Mouse (Mus musculus): ENCODE results near the gene Ttll1. TPM values are rescaled to one million over a fixed set of nuclear protein-coding genes. Genes with fewer than 3 reads are reported as not detected.

Gene Ttll1
- total RNA-seq, 1 experiment = 7.2 TPM

DNA sequence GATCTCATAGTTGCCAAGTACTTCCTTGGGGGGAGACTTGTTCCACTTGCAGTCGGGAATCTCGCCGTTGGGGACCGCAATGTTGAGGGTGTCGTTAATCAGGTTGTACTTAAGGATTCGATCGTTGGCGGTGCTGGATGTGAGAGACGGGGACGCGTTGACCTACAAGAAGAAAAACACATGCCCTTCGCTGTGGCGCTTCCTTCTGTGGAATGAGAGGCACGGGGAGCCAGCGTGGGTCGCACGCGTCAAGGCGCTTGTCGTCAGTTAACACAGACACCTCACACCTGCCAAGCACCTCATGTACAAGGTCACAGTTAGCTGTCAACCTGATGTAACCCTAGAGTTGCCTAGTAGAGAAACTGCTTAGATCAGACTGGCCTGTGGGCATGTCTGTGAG, 21.2 kb downstream of the Ttll1 start:
- H3K4me1 ChIP-seq (ENCODE audit: control insufficient read depth in 2 of 2, insufficient read depth in 2 of 2, low read length in 2 of 2, poor library complexity in 1 of 2) = peaks cover 0 to 7% of the 10 kb centered on the region in 2 experiments; a peak in 1 of 4 replicates
- peak overlapping the region; percentile 13 to 45; a peak in 3 of 4 replicates for H3K4me3 ChIP-seq (ENCODE audit: insufficient read depth in 1 of 2, low read depth in 1 of 2, low read length in 2 of 2, poor library complexity in 1 of 2, severe bottlenecking in 1 of 2)
- H3K36me3 ChIP-seq (ENCODE audit: control insufficient read depth, insufficient read depth, low read length, poor library complexity, severe bottlenecking) = peaks cover 2% of the 10 kb centered on the region; the same call in 1 of the 2 replicates
- no peak for DNase-seq (ENCODE audit: low read depth, low spot score)
- TF ChIP-seq HCFC1 (IDR thresholded peaks at IDR 0.05; ENCODE audit: borderline replicate concordance, insufficient read depth, low read length) (no peak), ZC3H11A (IDR thresholded peaks at IDR 0.05; ENCODE audit: borderline replicate concordance, low read depth, low read length) (no peak), MAFK (IDR thresholded peaks at IDR 0.05; ENCODE audit: insufficient read depth, low read depth, low read length) (no peak), CHD2 (IDR thresholded peaks at IDR 0.05; ENCODE audit: low read depth, low read length) (no peak), ZNF384 (IDR thresholded peaks at IDR 0.05; ENCODE audit: low read depth, low read length) (no peak)
- no peaks in the 10 kb centered on the region for H3K9me3 ChIP-seq (ENCODE audit: control insufficient read depth, insufficient read depth, low read depth, low read length)
- H3K27ac ChIP-seq (ENCODE audit: insufficient read depth, low read depth, low read length, poor library complexity, severe bottlenecking) = no peak overlapping the region
- peak overlapping the region; percentile 47 for H3K9ac ChIP-seq (ENCODE audit: insufficient read depth, low read depth, low read length, poor library complexity, severe bottlenecking)
- in situ Hi-C loops (cut with MboI; ENCODE audit: low sequenced_read_pairs in 2 of 2, unreplicated experiment in 2 of 2) = no loop called here

DNA sequence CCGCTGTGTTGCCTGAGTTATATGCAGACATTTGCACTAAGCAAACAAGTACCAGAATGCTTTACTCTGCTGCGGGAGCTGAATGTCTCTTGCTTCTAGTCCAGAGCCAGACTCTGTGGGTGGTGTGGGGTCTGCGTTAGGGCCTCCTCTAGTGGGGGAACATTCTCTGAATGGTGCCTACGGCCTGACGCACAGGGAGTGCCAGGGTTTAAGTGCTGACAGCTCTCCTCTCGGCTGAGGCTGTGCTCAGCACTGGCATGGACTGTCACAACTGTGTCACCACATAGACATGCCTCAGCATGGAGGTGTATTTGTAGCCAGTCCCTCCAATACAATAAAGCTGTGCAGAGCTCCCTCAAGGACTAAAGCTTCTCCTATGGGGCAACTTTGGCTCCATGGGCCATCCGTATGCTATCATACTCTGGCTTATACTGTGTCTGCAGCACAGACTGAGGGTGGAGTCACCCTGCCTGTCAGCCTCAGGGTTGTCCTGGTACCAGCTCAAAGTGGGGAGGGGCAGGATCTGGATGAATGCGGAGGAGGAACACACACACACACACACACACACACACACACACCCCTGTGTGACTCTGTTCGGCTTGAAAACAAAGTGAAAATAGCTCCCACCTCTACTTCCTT, 23.1 kb downstream of the Ttll1 start:
- Histone ChIP-seq H3K9me3 (ENCODE audit: control insufficient read depth, insufficient read depth, low read depth, low read length) (no peaks in the 10 kb centered on the region), H3K27ac (ENCODE audit: insufficient read depth, low read depth, low read length, poor library complexity, severe bottlenecking) (no peak overlapping the region)
- in situ Hi-C loops (cut with MboI; ENCODE audit: low sequenced_read_pairs in 2 of 2, unreplicated experiment in 2 of 2) = no loop called here

DNA sequence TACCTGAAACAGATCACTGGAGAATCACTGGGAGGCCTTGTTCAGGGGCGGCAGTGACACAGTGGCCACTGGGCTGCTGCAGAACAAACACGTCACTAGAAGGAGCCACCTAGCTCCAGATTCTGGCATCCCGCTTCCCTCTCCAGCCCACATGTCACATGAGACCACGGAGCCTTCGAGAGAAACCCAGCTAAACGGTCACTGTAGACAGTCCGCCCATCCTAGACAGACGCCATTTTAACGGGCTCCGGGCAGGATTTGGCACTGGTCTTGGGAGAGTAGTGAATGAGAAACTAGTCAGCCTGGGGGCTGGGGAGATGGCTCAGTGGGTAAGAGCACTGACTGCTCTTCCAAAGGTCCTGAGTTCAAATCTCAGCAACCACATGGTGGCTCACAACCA, 26.4 kb downstream of the Ttll1 start:
- no peaks in the 10 kb centered on the region for H3K9me3 ChIP-seq (ENCODE audit: control insufficient read depth, insufficient read depth, low read depth, low read length)
- H3K4me3 ChIP-seq (ENCODE audit: insufficient read depth in 1 of 2, low read depth in 1 of 2, low read length in 2 of 2, poor library complexity in 1 of 2, severe bottlenecking in 1 of 2) = no peak overlapping the region
- H3K27ac ChIP-seq (ENCODE audit: insufficient read depth, low read depth, low read length, poor library complexity, severe bottlenecking) = no peak overlapping the region
- H3K9ac ChIP-seq (ENCODE audit: insufficient read depth, low read depth, low read length, poor library complexity, severe bottlenecking) = no peak overlapping the region
- H3K4me1 ChIP-seq (ENCODE audit: control insufficient read depth in 2 of 2, insufficient read depth in 2 of 2, low read length in 2 of 2, poor library complexity in 1 of 2) = peaks cover 0 to 28% of the 10 kb centered on the region in 2 experiments; a peak in 2 of 4 replicates
- no peaks in the 10 kb centered on the region; the same call in 1 of the 2 replicates for H3K36me3 ChIP-seq (ENCODE audit: control insufficient read depth, insufficient read depth, low read length, poor library complexity, severe bottlenecking)
- TF ChIP-seq CHD2 (IDR thresholded peaks at IDR 0.05; ENCODE audit: low read depth, low read length) (no peak), MAFK (IDR thresholded peaks at IDR 0.05; ENCODE audit: insufficient read depth, low read depth, low read length) (no peak), ZNF384 (IDR thresholded peaks at IDR 0.05; ENCODE audit: low read depth, low read length) (no peak), ZC3H11A (IDR thresholded peaks at IDR 0.05; ENCODE audit: borderline replicate concordance, low read depth, low read length) (no peak), HCFC1 (IDR thresholded peaks at IDR 0.05; ENCODE audit: borderline replicate concordance, insufficient read depth, low read length) (no peak)
- DNase-seq (ENCODE audit: low read depth, low spot score) = no peak
- in situ Hi-C loops (cut with MboI; ENCODE audit: low sequenced_read_pairs in 2 of 2, unreplicated experiment in 2 of 2) = no loop called here

More for the DNA sequence above, 23.1 kb downstream of the Ttll1 start:
- Histone ChIP-seq H3K4me1 (ENCODE audit: control insufficient read depth in 2 of 2, insufficient read depth in 2 of 2, low read length in 2 of 2, poor library complexity in 1 of 2) (peaks cover 0 to 10% of the 10 kb centered on the region in 2 experiments; a peak in 1 of 4 replicates), H3K4me3 (ENCODE audit: insufficient read depth in 1 of 2, low read depth in 1 of 2, low read length in 2 of 2, poor library complexity in 1 of 2, severe bottlenecking in 1 of 2) (no peak overlapping the region), H3K36me3 (ENCODE audit: control insufficient read depth, insufficient read depth, low read length, poor library complexity, severe bottlenecking) (peaks cover 2% of the 10 kb centered on the region; the same call in 1 of the 2 replicates), H3K9ac (ENCODE audit: insufficient read depth, low read depth, low read length, poor library complexity, severe bottlenecking) (no peak overlapping the region)
- TF ChIP-seq MAFK (IDR thresholded peaks at IDR 0.05; ENCODE audit: insufficient read depth, low read depth, low read length) (no peak), ZNF384 (IDR thresholded peaks at IDR 0.05; ENCODE audit: low read depth, low read length) (no peak), CHD2 (IDR thresholded peaks at IDR 0.05; ENCODE audit: low read depth, low read length) (no peak), HCFC1 (IDR thresholded peaks at IDR 0.05; ENCODE audit: borderline replicate concordance, insufficient read depth, low read length) (no peak), ZC3H11A (IDR thresholded peaks at IDR 0.05; ENCODE audit: borderline replicate concordance, low read depth, low read length) (no peak)
- DNase-seq (ENCODE audit: low read depth, low spot score) = no peak

DNA sequence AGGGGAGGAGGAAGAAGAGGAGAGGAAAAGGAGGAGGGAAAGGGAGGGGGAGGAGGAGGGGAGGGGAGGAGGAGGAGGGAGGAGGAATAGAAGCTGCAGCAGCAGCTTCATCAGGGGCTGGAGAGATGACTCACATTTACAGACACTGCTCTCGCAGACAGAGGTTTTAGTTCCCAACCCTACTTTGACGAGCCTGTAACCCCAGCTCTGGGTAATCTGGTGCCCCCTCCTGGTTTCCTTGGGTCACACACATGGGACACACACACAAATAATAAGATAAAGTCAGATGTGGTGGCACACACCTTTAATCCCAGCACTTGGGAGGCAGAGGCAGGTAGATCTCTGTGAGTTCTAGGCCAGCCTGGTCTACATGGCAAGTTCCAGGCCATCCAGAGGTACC, 27.2 kb downstream of the Ttll1 start:
- Histone ChIP-seq H3K9me3 (ENCODE audit: control insufficient read depth, insufficient read depth, low read depth, low read length) (no peaks in the 10 kb centered on the region), H3K9ac (ENCODE audit: insufficient read depth, low read depth, low read length, poor library complexity, severe bottlenecking) (no peak overlapping the region), H3K4me3 (ENCODE audit: insufficient read depth in 1 of 2, low read depth in 1 of 2, low read length in 2 of 2, poor library complexity in 1 of 2, severe bottlenecking in 1 of 2) (no peak overlapping the region), H3K27ac (ENCODE audit: insufficient read depth, low read depth, low read length, poor library complexity, severe bottlenecking) (no peak overlapping the region), H3K36me3 (ENCODE audit: control insufficient read depth, insufficient read depth, low read length, poor library complexity, severe bottlenecking) (no peaks in the 10 kb centered on the region), H3K4me1 (ENCODE audit: control insufficient read depth in 2 of 2, insufficient read depth in 2 of 2, low read length in 2 of 2, poor library complexity in 1 of 2) (peaks cover 1 to 32% of the 10 kb centered on the region in 2 experiments; a peak in 2 of 4 replicates)
- peak; percentile 53 for DNase-seq (ENCODE audit: low read depth, low spot score)
- TF ChIP-seq HCFC1 (IDR thresholded peaks at IDR 0.05; ENCODE audit: borderline replicate concordance, insufficient read depth, low read length) = no peak
- TF ChIP-seq ZC3H11A (IDR thresholded peaks at IDR 0.05; ENCODE audit: borderline replicate concordance, low read depth, low read length) = peak; percentile 20; the same call in 1 of the 2 replicates
- in situ Hi-C loops (cut with MboI; ENCODE audit: low sequenced_read_pairs in 2 of 2, unreplicated experiment in 2 of 2) = no loop called here

Data from ES-E14 (cell line).